Mouse (Mus musculus): ENCODE data around the gene Luc7l2. TPM values are rescaled to one million over a fixed set of nuclear protein-coding genes. Genes with fewer than 3 reads are reported as not detected.

Luc7l2 gene
- polyA plus RNA-seq, 1 experiment from 2014 or later = 19.2 TPM

- Histone ChIP-seq H3K27me3 (ENCODE audit: control insufficient read depth, insufficient read depth, low read length) (peaks cover 6% of the 10 kb centered on the region), H3K27ac (replicated peaks) (peak overlapping the region; percentile 67; the same call in 1 of the 2 replicates), H3K9me3 (ENCODE audit: control insufficient read depth, low read length) (no peaks in the 10 kb centered on the region), H3K9ac (ENCODE audit: low read length) (peak overlapping the region; percentile 65), H3K4me3 (ENCODE audit: low read depth, low read length) (peak overlapping the region; percentile 59), H3K36me3 (ENCODE audit: control insufficient read depth, insufficient read depth, low read length) (no peaks in the 10 kb centered on the region), H3K4me1 (replicated peaks; ENCODE audit: control insufficient read depth, insufficient read depth) (no peaks in the 10 kb centered on the region), H3K4me2 (replicated peaks; ENCODE audit: low read depth) (peak overlapping the region; percentile 100)
- no peak for TF ChIP-seq EP300 (optimal IDR thresholded peaks at IDR 0.05)
- no peak for TF ChIP-seq CTCF (IDR thresholded peaks at IDR 0.05; ENCODE audit: low read depth)
- WGBS = under 1% methylated on average over 55 of the region's 72 CpGs
- ATAC-seq (ENCODE audit: low FRiP score, low TSS enrichment) (peak; percentile 43), DNase-seq (ENCODE audit: low spot score) (peak; percentile 80)
These were observed 85.1 kb downstream of the Luc7l2 start for GRCm38 (mm10) chr6:38635941-38636851.

GRCm38 (mm10) chr6:38636852-38637618 is 85.9 kb downstream of the Luc7l2 start, which contains the start of gene Klrg2:
Gene Klrg2 (minus strand): TSS chr6:38637242.
- WGBS = 1% methylated on average over 54 of the region's 60 CpGs
- peak within 1 kb of the TSS; percentile 100 for H3K4me2 ChIP-seq (replicated peaks; ENCODE audit: low read depth)
- no peaks in the 10 kb centered on the region for H3K36me3 ChIP-seq (ENCODE audit: control insufficient read depth, insufficient read depth, low read length)
- TF ChIP-seq EP300 (optimal IDR thresholded peaks at IDR 0.05) = no peak
- TF ChIP-seq CTCF (IDR thresholded peaks at IDR 0.05; ENCODE audit: low read depth) = no peak
- peak; percentile 88 for ATAC-seq (ENCODE audit: low FRiP score, low TSS enrichment)
- peak within 1 kb of the TSS; percentile 59 for H3K4me3 ChIP-seq (ENCODE audit: low read depth, low read length)
- peak within 1 kb of the TSS; percentile 67; the same call in 1 of the 2 replicates for H3K27ac ChIP-seq (replicated peaks)
- H3K27me3 ChIP-seq (ENCODE audit: control insufficient read depth, insufficient read depth, low read length) = peaks cover 6% of the 10 kb centered on the region
- DNase-seq (ENCODE audit: low spot score) = peak; percentile 87
- no peaks in the 10 kb centered on the region for H3K4me1 ChIP-seq (replicated peaks; ENCODE audit: control insufficient read depth, insufficient read depth)
- no peaks in the 10 kb centered on the region for H3K9me3 ChIP-seq (ENCODE audit: control insufficient read depth, low read length)
- H3K9ac ChIP-seq (ENCODE audit: low read length) = peak within 1 kb of the TSS; percentile 65

GRCm38 (mm10) chr6:38640401-38640800 is 89.3 kb downstream of the Luc7l2 start:
- no peak for TF ChIP-seq EP300 (optimal IDR thresholded peaks at IDR 0.05)
- TF ChIP-seq CTCF (IDR thresholded peaks at IDR 0.05; ENCODE audit: low read depth) = no peak
- Histone ChIP-seq H3K27ac (replicated peaks) (no peak overlapping the region), H3K4me2 (replicated peaks; ENCODE audit: low read depth) (no peak overlapping the region), H3K27me3 (ENCODE audit: control insufficient read depth, insufficient read depth, low read length) (peaks cover 6% of the 10 kb centered on the region), H3K9ac (ENCODE audit: low read length) (no peak overlapping the region), H3K4me1 (replicated peaks; ENCODE audit: control insufficient read depth, insufficient read depth) (no peaks in the 10 kb centered on the region), H3K4me3 (ENCODE audit: low read depth, low read length) (no peak overlapping the region), H3K9me3 (ENCODE audit: control insufficient read depth, low read length) (no peaks in the 10 kb centered on the region), H3K36me3 (ENCODE audit: control insufficient read depth, insufficient read depth, low read length) (no peaks in the 10 kb centered on the region)
- WGBS = 48% methylated on average over 11 of the region's 11 CpGs
- no peak for ATAC-seq (ENCODE audit: low FRiP score, low TSS enrichment)
- DNase-seq (ENCODE audit: low spot score) = no peak

- Histone ChIP-seq H3K4me2 (replicated peaks; ENCODE audit: low read depth) (no peak overlapping the region), H3K36me3 (ENCODE audit: control insufficient read depth, insufficient read depth, low read length) (no peaks in the 10 kb centered on the region), H3K9ac (ENCODE audit: low read length) (no peak overlapping the region), H3K27ac (replicated peaks) (no peak overlapping the region), H3K4me1 (replicated peaks; ENCODE audit: control insufficient read depth, insufficient read depth) (no peaks in the 10 kb centered on the region), H3K9me3 (ENCODE audit: control insufficient read depth, low read length) (no peaks in the 10 kb centered on the region), H3K4me3 (ENCODE audit: low read depth, low read length) (no peak overlapping the region), H3K27me3 (ENCODE audit: control insufficient read depth, insufficient read depth, low read length) (peaks cover 2% of the 10 kb centered on the region; the same call in 1 of the 2 replicates)
- TF ChIP-seq CTCF (IDR thresholded peaks at IDR 0.05; ENCODE audit: low read depth) = no peak
- no peak for TF ChIP-seq EP300 (optimal IDR thresholded peaks at IDR 0.05)
- WGBS = 74% methylated on average over 5 of the region's 5 CpGs
- ATAC-seq (ENCODE audit: low FRiP score, low TSS enrichment) (no peak), DNase-seq (ENCODE audit: low spot score) (no peak)
These were observed 90.1 kb downstream of the Luc7l2 start for GRCm38 (mm10) chr6:38641228-38641627.

- ATAC-seq (ENCODE audit: low FRiP score, low TSS enrichment) (no peak), DNase-seq (ENCODE audit: low spot score) (no peak)
- Histone ChIP-seq H3K4me2 (replicated peaks; ENCODE audit: low read depth) (no peak overlapping the region), H3K9ac (ENCODE audit: low read length) (no peak overlapping the region), H3K27me3 (ENCODE audit: control insufficient read depth, insufficient read depth, low read length) (no peaks in the 10 kb centered on the region; the same call in 1 of the 2 replicates), H3K36me3 (ENCODE audit: control insufficient read depth, insufficient read depth, low read length) (no peaks in the 10 kb centered on the region), H3K27ac (replicated peaks) (no peak overlapping the region), H3K4me3 (ENCODE audit: low read depth, low read length) (no peak overlapping the region), H3K9me3 (ENCODE audit: control insufficient read depth, low read length) (no peaks in the 10 kb centered on the region), H3K4me1 (replicated peaks; ENCODE audit: control insufficient read depth, insufficient read depth) (no peaks in the 10 kb centered on the region)
- TF ChIP-seq CTCF (IDR thresholded peaks at IDR 0.05; ENCODE audit: low read depth) = peak; percentile 53
- no peak for TF ChIP-seq EP300 (optimal IDR thresholded peaks at IDR 0.05)
- WGBS = 51% methylated on average over 5 of the region's 5 CpGs
These were observed 90.5 kb downstream of the Luc7l2 start for GRCm38 (mm10) chr6:38641645-38642044.
